Mouse (Mus musculus) urinary bladder, adult 2 months (tissue): ENCODE results near the gene Wfikkn1. TPM values are rescaled to one million over a fixed set of nuclear protein-coding genes. Genes with fewer than 3 reads are reported as not detected.

Experiments
- DNase-seq: peaks from one replicate; pipeline ENCODE4 v3.0.0; 2022; ENCODE audit warnings: low spot score
- polyA plus RNA-seq: library from polyadenylated mRNA; depleted of rRNA; stranded (reverse); fragments of >200 nt; gene quantifications from 2 replicates; pipeline ENCODE4 v1.2.3, GENCODE M21; 2012; rRNA removed

Wfikkn1 gene
- 0.77 and 0.93 TPM in 2 replicates for polyA plus RNA-seq

DNA sequence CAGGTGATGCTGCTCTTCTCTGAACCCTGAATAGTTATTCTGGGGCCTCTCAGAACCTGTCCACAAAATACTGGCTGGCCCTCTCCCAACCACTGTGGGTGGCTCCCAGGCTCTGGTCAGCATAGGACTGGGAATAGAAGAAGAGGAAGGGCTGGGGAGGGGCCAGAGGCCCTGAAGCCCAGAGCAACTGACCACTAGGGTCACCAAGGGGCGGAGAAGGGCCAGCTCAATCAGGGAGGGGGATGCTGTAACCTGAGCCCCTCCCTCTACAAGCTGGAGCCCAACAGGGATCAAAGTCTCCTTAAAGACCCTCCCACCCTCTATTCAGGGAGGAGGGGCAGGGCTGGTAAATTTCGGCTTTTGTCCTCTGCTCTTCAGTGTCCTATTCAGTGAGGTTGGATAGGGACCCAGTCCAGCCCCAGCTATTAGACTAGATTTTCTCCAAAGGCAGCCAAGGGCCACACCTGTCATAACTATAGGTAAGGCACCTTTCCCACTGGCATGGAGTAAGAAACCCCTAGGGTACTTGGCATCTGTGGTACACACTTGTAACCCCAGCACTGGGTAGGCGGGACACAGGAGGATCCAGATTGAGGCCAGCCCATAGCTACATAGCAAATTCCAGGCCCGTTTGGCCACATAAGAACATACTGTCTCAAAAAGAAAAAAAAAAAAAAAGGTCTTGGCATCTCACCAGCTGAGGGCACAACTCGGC is at the start of gene Wfikkn1:
Gene Wfikkn1 (minus strand): TSS at position 663 of the 715 bp plus-strand sequence.
- no peak for DNase-seq

GRCm38 (mm10) chr17:25925348-25925747 is 44.7 kb upstream of the Wfikkn1 start:
- DNase-seq: no peak

DNA sequence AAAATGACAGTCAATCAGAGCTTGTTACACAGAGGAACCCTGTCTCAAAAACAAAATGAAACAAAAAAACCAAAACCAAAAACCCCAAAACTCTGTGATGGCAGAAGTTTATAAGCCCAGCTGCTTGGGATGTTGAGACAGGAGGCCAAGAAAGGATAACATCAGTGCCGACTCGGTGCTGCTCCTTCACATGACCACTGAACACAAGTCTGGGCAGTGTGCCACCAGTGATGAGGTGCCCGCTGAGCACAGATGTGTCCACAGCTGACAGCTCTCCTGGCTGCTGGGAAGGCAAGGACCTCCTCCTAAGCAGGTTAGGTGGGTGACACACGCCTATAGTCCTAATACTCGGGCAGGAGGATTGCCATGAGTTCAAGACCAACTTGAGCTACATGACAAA is 41.5 kb upstream of the Wfikkn1 start:
- DNase-seq: no peak

- peak; percentile 100 for DNase-seq
Observed at GRCm38 (mm10) chr17:25919786-25920642, 39.4 kb upstream of the Wfikkn1 start.

DNA sequence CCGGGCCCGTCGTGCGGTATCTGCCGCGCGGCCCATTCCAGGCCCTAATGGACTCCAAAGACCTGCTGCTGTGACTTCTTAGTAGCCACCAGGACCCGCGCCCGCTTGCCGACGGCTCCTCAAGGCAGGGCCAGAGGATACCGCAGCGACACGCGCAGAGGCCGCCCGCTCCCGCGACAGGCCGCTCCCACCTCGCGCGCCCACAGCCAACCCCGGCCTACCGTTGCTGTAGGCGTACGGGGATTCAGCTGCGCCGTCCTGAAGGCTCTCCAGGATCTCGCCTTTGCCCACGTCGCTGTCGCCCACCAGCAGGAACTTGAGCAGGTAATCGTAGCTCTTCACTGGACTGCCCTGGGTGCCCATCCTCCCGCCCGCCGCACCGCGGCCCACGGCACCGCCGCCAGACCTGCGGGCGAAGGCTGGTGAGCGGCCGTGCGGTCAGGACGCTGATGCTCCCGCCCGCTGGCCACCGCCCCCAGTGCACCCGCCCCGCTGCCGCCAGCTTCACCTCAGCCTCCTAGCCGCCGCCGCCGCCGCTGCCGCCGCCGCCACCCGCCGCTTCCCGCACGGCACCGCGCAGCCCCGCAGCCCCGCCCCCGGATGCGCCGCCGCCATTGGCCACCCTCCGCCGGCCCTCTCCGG is 38.6 kb upstream of the Wfikkn1 start, which contains the start of gene Rab40c:
Gene Rab40c (minus strand): TSS at position 584 of the 642 bp plus-strand sequence.
- peak; percentile 50 for DNase-seq

- DNase-seq: no peak
Observed at GRCm38 (mm10) chr17:25918037-25918750, 37.5 kb upstream of the Wfikkn1 start.

GRCm38 (mm10) chr17:25916931-25917647 is 36.4 kb upstream of the Wfikkn1 start:
- DNase-seq: no peak

DNA sequence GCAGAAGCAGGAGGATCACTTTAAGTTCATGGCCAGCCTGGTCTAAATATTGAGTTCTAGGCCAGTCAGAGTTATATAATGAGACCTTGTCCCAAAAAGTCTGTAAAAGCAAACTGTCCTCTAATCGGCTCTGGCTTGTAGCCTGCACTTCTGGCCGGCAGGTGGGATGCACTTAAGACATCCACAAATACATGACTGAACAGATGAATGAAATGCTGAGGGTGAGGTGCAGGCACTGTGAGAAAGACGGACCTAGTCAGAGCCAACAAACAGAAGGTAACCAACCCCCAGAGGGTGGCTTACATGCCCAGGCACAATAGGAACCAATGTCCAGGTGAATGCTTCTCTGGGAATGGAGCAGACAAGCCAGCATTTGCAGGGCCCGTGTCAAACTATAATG is 33.6 kb upstream of the Wfikkn1 start:
- no peak for DNase-seq

DNA sequence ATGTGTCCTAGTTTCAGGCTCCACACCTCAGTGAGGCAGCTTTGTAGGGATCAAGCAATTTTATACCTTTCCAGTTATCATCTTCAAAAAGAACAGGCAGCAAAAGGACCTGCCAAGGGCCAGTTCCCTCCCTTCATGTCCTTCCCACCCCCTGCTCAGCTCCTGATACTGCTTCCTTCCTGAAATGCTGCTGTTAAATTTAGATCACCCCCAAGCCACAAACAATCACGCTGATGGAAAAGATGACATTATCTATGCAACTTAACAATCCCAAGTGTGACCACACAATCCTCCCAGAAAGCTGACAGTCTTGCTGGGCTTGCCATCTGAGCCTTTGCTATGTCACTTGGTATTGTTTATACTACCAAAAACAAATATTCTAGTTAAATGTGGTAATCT is 33.2 kb upstream of the Wfikkn1 start:
- no peak for DNase-seq

DNA sequence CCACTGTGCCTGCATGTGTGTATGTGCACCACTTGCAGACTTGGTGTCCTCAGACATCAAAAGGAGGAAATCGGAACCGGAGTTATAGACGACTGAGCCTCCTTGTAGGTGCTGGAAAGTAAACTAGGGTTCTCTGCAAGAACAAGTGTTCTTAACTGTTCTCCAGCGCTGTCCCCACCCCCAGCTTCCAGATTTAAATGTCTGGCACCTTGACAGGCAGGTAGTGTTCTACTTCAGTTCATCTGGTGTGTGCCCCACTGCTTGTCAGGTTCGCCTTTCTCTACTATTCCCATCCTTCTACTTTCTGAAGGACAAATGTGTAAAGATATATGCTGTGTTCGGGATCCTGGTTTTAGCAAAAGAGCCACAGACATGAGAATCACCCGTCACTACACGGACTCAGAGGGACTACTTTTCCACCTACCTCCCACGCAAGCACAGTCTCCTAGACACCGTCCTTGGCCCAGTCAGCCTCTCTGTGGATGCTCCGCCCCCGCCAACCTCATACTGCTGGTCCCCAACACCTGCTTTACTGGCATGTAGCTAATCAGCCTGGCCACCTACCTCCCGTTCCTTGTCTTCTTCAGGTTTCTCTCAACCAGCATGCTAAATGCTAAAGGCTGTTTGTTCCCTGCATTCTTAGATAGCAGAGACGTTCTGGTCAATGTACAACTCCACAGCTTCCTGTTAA is 32.7 kb upstream of the Wfikkn1 start:
- no peak for DNase-seq

DNA sequence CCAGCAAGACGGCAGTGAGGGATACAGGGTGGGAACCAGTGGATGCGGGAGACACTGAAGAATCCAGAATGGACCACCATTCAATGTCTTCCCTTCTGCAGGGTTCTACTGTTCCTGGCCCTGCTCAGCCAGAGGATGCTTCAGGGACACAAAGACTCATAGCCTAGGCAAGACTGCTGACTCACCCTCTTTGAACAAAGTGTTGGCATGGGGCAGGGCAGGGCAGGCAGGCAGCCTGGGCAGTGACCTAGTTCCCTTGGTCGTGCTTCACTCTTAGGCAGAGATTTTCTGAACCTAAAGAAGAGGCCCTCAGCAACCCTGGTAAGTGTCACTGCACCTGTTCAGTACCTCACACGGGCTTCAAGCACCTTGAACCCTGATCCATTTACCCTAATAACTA is 31.2 kb upstream of the Wfikkn1 start:
- no peak for DNase-seq

DNA sequence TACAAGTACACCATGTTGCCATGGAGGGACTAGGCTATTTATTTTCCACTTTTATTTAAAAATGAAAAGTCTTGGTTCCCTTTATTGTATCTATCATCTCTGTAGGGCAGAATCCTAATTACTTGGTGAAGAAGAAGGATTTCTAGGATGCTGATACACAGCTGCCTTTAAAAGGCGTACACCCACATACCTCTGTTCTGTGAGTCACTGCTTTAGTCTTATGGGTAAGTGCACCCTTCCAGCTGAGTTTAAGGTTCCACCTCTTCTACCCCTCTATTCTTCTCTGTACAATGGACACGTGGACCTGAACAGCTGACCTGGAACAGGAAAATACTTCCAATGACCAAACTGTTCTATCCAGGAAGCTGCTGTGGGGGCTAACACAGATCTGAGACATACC is 27.0 kb upstream of the Wfikkn1 start:
- no peak for DNase-seq

DNA sequence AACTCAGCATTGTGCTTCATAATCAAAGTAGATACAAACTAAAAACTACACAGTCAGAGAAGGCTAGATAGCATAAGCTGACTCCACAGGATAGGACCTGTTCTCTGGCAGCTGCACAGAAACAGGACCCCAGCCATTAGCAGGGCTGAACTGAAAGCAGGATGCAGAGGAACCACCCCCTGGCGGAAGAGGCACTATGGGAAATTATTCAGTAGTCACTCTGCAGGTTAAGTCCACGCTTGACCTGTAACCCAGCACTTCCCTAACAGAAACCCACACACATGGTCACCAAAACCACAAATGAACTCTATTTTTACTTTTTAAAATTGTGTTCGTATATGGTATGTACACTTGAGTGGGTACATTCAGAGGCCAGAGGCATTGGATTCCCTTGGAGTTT is 22.4 kb upstream of the Wfikkn1 start:
- DNase-seq: no peak

DNA sequence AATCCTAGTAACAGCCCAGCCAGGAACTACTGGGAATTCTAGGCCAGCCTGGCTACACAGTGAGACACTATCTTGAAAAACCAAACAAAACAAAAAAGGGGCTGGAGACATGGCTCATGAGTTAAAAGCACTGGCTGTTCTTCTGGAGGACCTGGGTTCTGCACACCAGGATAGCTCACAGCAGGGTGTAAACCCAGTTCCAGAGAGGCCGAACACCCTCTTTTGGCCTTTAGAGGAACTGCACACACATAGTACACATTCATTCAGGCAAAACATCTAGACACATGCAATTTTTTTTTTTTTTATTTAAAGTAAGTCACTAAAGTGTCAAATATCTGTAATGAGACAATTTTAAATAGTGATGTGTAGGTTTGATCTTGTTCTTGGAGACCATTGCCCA is 19.5 kb upstream of the Wfikkn1 start:
- no peak for DNase-seq

DNA sequence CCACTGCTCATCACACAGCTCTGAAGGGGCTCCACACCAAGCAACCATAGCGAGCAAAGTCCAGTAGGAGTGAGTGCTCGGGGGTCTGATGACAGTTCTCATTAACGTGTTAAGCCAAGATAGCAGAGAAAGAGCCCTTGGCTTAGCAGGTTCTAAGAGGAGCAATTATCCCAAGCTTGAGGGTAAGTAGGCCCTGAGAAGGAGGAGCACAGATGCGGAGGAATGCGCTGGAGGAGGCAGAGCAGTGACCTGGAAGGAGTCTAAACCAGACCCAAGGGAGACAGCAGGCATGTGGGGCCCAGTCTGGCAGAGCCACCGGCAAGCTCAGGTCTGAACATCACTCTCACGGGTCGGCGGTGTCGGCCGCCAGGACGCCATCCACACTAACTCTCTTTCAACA is 15.2 kb upstream of the Wfikkn1 start:
- no peak for DNase-seq

- no peak for DNase-seq
Observed at GRCm38 (mm10) chr17:25895415-25895814, 14.8 kb upstream of the Wfikkn1 start.

DNA sequence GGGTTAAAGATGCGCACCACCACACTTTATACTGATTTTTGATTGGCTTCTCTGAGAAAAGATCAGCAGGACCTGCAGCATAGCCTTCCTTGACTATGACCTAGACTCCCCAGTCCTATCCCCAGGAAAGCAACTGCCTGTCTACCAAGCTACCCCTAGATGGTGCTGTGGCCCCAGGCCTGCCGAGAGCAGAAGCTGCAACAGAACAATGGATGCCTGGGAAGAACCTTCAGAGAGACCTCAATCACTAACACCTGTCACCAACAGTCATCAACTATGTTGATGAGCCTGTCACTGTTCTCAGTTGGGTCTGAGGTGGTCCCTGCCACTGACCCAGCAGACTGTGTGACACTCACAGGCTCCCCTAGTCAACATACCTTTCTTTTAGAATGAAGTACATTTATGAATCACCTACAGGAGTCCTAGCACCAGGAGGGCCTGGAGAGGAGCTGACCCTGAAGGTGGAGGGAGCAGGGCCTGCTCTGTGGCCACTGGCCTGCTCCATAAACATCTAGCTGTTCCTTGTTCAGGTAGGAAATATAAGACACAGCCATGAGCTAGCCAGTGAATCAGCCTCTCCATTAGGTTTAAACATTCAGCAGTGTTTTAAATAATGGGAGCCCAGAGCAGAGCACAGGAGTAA is 13.4 kb upstream of the Wfikkn1 start:
- no peak for DNase-seq

DNA sequence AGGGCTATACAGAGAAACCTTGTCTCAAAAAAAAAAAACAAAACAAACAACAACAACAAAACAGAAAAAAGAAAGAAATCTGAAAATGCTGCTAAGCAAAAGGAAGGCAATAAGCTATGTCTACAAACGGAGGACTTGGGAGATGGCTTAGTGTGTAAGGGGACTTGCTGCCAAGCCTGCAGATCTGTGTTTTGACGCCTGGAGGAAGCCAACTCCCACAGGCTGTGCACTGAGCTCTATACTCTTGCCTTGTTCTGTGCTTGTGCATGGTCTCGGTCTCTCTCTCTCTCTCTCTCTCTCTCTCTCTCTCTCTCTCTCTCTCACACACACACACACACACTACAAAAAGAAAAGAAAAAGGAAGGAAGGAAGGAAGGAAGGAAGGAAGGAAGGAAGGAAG is 8.2 kb upstream of the Wfikkn1 start:
- DNase-seq: no peak

DNA sequence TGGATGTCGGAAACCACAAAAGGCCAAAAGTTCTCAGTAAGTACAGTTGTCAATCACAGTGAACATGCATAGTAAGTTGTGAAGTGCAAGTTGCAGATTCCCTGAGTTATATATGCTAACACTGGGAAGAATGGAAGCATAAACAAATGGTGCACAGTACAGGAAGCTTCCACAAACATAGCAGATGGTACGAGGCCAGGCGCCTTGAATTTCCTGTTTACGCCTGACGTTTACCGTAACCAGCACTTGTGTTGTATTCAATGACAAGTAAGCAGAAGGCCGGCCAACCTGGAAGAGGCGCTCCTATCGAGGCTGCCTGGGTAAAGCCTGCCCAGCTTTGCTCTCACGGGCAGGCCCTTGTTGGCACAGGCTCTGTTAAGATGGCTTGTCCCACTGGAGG is 6.8 kb upstream of the Wfikkn1 start:
- DNase-seq: no peak

DNA sequence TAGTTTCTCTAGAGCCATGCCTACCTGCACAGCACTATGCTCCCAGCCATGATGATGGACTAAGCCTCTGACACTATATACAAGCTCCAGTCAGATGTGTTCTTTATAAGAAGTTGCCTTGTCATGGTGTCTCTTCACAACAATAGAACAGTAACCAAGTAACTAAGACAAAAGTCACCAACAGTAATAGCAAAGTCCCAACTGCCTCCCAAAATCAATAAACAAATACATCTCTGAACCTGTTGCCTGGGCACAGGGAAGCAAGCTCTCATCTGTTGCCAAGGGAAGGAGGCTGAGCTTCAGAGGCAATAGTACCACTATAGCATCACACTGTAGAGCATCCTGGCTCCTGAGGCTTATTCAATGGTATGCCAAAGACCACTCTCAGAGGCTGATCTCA is 6.1 kb upstream of the Wfikkn1 start:
- DNase-seq: no peak
